Mouse (Mus musculus) neural tube, embryonic 15.5 days (tissue): ENCODE data around the gene Mfsd9. TPM values are rescaled to one million over a fixed set of nuclear protein-coding genes. Genes with fewer than 3 reads are reported as not detected.
"Not testable (repeated sequence)": the region's sequence is repeated elsewhere in the genome, so short reads cannot be mapped to it uniquely, and the experiment has no call there.

Experiments
- ATAC-seq: fragments of 200-750 bp; cut with Nextera tagmentation; 2 replicates; pipeline ENCODE4 v1.8.0; 2017; ENCODE audit warnings: mild to moderate bottlenecking, moderate TSS enrichment, moderate library complexity; ENCODE audit not compliant: low FRiP score
- H3K27ac ChIP-seq: fragments of 300-500 bp; sonication (generic); replicated peaks from 2 replicates; pipeline ENCODE4 v1.5.1; 2015; ENCODE audit warnings: mild to moderate bottlenecking, inconsistent platforms
- H3K27me3 ChIP-seq: fragments of 300-500 bp; sonication (generic); replicated peaks from 2 replicates; pipeline ENCODE4 v1.6.1; 2015; ENCODE audit warnings: inconsistent platforms
- H3K36me3 ChIP-seq: fragments of 300-500 bp; sonication (generic); 2 replicates; pipeline ENCODE4 v1.6.1; 2015; ENCODE audit warnings: inconsistent platforms
- H3K4me1 ChIP-seq: fragments of 300-500 bp; sonication (generic); 2 replicates; pipeline ENCODE4 v1.6.1; 2015; ENCODE audit warnings: inconsistent platforms
- H3K4me2 ChIP-seq: fragments of 300-500 bp; sonication (generic); 2 replicates; pipeline ENCODE4 v1.6.1; 2015; ENCODE audit warnings: inconsistent platforms, mild to moderate bottlenecking, moderate library complexity
- H3K4me3 ChIP-seq: fragments of 300-500 bp; sonication (generic); replicated peaks from 2 replicates; pipeline ENCODE4 v1.5.1; 2015; ENCODE audit warnings: mild to moderate bottlenecking, inconsistent platforms
- H3K9ac ChIP-seq: fragments of 300-500 bp; sonication (generic); replicated peaks from 2 replicates; pipeline ENCODE4 v1.6.1; 2015; ENCODE audit warnings: mild to moderate bottlenecking, inconsistent platforms
- H3K9me3 ChIP-seq: fragments of 300-500 bp; sonication (generic); replicated peaks from 2 replicates; pipeline ENCODE4 v1.6.1; 2016; ENCODE audit warnings: inconsistent platforms
- WGBS: fragments of 180-500 bp; shearing (Covaris S2); methylation state at CpG from one replicate; pipeline ENCODE4 v1.1.7; 2015; ENCODE audit warnings: mixed read lengths; 5-methylcytosine and 5-hydroxymethylcytosine counted together
- polyA plus RNA-seq: library from polyadenylated mRNA; unstranded; fragments of >200 nt; fragmentation: Nextera tagmentation; extraction: Ambion mirVana; gene quantifications from 2 replicates; pipeline ENCODE4 v1.2.1, GENCODE M21; 2015

Gene Mfsd9
- polyA plus RNA-seq, 1 experiment from 2014 or later, result 9.0 TPM

DNA sequence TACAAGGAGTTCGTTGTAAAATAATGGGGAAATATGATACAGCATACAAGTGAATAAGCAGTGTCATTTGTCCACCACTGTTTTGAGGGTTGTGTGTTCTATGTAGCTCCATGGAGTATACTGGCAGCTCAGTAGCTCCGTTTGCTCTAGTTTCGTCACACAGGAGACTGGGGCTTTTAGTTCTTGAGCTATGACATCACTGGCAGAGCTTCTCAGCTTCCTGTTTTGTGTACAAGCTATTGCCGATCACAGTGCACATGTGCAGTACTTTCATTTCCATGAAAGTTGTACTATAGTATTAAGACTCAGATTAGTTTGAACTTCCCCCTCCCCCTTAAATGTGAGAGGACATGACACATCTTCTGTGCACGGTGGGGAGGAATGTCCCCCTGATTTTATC is 44.4 kb downstream of the Mfsd9 start:
- no peaks in the 10 kb centered on the region for H3K4me1 ChIP-seq
- WGBS, result 90% methylated on average over 5 of the region's 5 CpGs
- no peak for ATAC-seq
- H3K27me3 ChIP-seq, result no peaks in the 10 kb centered on the region
- H3K36me3 ChIP-seq, result no peaks in the 10 kb centered on the region
- no peak overlapping the region for H3K9ac ChIP-seq
- no peaks in the 10 kb centered on the region for H3K9me3 ChIP-seq
- H3K4me3 ChIP-seq, result no peak overlapping the region
- no peak overlapping the region for H3K27ac ChIP-seq
- H3K4me2 ChIP-seq, result no peak overlapping the region

DNA sequence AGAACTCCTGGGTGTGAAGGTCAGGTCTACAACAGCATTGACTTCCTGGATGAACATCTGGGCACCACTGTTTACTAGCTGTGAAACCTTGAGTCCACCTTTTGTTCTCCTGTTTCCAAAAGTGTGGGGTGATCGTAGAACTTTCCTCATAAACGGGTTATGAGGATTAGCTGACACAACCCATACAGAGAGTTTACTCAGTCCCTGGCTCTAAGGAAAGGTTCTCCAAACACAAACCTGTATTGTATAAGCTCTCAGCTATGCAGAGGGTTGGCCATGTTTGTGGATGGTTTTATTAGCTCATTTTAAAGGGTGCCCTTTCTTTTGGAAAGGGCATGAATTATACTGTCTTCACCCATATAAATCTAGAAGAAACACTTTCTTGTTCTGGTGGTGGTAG is 49.7 kb downstream of the Mfsd9 start:
- no peak for ATAC-seq
- no peak overlapping the region for H3K9ac ChIP-seq
- no peaks in the 10 kb centered on the region for H3K36me3 ChIP-seq
- H3K4me2 ChIP-seq, result no peak overlapping the region
- 80% methylated on average over 2 of the region's 2 CpGs for WGBS
- no peak overlapping the region for H3K4me3 ChIP-seq
- H3K27me3 ChIP-seq, result no peaks in the 10 kb centered on the region
- no peak overlapping the region for H3K27ac ChIP-seq
- no peaks in the 10 kb centered on the region for H3K4me1 ChIP-seq
- no peaks in the 10 kb centered on the region for H3K9me3 ChIP-seq

DNA sequence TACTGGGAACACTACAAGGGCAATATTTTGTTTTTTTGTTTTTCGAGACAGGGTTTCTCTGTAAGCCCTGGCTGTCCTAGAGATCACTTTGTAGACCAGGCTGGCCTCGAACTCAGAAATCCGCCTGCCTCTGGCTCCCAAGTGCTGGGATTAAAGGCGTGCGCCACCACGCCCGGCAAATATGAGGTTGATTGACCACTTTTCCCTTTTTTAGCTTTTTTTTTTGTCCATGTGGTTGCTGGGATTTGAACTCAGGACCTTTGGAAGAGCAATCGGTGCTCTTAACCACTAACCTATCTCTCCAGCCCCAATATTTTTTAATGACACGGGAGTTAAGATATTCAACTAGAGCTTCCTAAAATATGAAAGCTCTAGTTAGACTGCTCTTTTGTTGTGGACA is 52.2 kb downstream of the Mfsd9 start:
- H3K9ac ChIP-seq, H3K27me3 ChIP-seq, H3K4me2 ChIP-seq, H3K9me3 ChIP-seq, H3K4me3 ChIP-seq, H3K27ac ChIP-seq, ATAC-seq, H3K36me3 ChIP-seq, H3K4me1 ChIP-seq: not testable (repeated sequence)
- 96% methylated on average over 9 of the region's 9 CpGs for WGBS

- 81% methylated on average over 8 of the region's 8 CpGs for WGBS
- H3K4me1 ChIP-seq, result no peaks in the 10 kb centered on the region
- no peak for ATAC-seq
Observed at GRCm38 (mm10) chr1:40737671-40738070, 52.8 kb downstream of the Mfsd9 start.

GRCm38 (mm10) chr1:40728636-40729035 is 61.9 kb downstream of the Mfsd9 start:
- no peak overlapping the region for H3K4me2 ChIP-seq
- H3K4me3 ChIP-seq, result no peak overlapping the region
- H3K9ac ChIP-seq, result no peak overlapping the region
- H3K36me3 ChIP-seq, result no peaks in the 10 kb centered on the region
- H3K9me3 ChIP-seq, result no peaks in the 10 kb centered on the region
- ATAC-seq, result no peak
- no peak overlapping the region for H3K27ac ChIP-seq
- no peaks in the 10 kb centered on the region for H3K4me1 ChIP-seq
- 93% methylated on average over 1 of the region's 1 CpGs for WGBS
- H3K27me3 ChIP-seq, result no peaks in the 10 kb centered on the region

More at GRCm38 (mm10) chr1:40737671-40738070, 52.8 kb downstream of the Mfsd9 start:
- no peak overlapping the region for H3K4me3 ChIP-seq
- no peak overlapping the region for H3K27ac ChIP-seq
- H3K9ac ChIP-seq, result no peak overlapping the region
- H3K27me3 ChIP-seq, result no peaks in the 10 kb centered on the region
- H3K36me3 ChIP-seq, result no peaks in the 10 kb centered on the region
- H3K9me3 ChIP-seq, result no peaks in the 10 kb centered on the region
- H3K4me2 ChIP-seq, result no peak overlapping the region

DNA sequence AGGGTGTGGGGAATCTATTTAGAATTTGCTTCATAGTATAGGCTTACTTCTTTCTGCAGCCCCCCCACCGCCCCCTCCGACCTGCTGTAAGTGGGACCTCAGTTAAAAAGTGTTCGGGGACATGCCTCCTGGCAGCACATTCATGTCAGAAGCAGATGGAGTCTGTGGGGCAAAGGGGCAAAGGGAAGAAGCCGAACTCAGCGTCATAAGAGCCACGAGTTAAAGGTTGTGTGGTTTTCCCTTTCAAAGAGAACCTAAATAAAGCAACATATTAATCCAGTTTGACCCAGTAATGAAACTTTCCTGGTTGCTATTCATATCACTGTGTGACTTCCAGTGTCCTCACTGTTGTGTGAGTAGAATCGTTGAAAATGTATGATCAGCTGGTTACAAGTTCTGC is 63.1 kb downstream of the Mfsd9 start:
- ATAC-seq, result no peak
- Histone ChIP-seq H3K36me3 (no peaks in the 10 kb centered on the region), H3K4me2 (no peak overlapping the region), H3K4me3 (no peak overlapping the region), H3K27ac (no peak overlapping the region), H3K9me3 (no peaks in the 10 kb centered on the region), H3K4me1 (no peaks in the 10 kb centered on the region), H3K9ac (no peak overlapping the region), H3K27me3 (no peaks in the 10 kb centered on the region)
- WGBS, result 91% methylated on average over 7 of the region's 7 CpGs

- Histone ChIP-seq H3K4me2 (no peak overlapping the region), H3K36me3 (no peaks in the 10 kb centered on the region), H3K27ac (no peak overlapping the region), H3K9ac (no peak overlapping the region), H3K4me3 (no peak overlapping the region), H3K9me3 (no peaks in the 10 kb centered on the region), H3K27me3 (no peaks in the 10 kb centered on the region), H3K4me1 (no peaks in the 10 kb centered on the region)
- ATAC-seq, result no peak
- 86% methylated on average over 10 of the region's 10 CpGs for WGBS
Observed at GRCm38 (mm10) chr1:40726051-40726450, 64.4 kb downstream of the Mfsd9 start.

Other genes starting within 250 kb of the Mfsd9 start
- gene Slc9a4, start 210.6 kb downstream of the Mfsd9 start, polyA plus RNA-seq, result 0.09 and 0.10 TPM in 2 replicates
- gene Slc9a2, start 110.1 kb downstream of the Mfsd9 start, polyA plus RNA-seq, result 0.26 and 0.68 TPM in 2 replicates
- 0.32 and 0.69 TPM in 2 replicates for gene Tmem182, start 14.9 kb upstream of the Mfsd9 start, polyA plus RNA-seq